Mouse (Mus musculus): Measurements from ENCODE around the gene Kif2c. TPM values are rescaled to one million over a fixed set of nuclear protein-coding genes. Genes with fewer than 3 reads are reported as not detected.

Kif2c gene
- polyA plus RNA-seq, 1 experiment: not detected

DNA sequence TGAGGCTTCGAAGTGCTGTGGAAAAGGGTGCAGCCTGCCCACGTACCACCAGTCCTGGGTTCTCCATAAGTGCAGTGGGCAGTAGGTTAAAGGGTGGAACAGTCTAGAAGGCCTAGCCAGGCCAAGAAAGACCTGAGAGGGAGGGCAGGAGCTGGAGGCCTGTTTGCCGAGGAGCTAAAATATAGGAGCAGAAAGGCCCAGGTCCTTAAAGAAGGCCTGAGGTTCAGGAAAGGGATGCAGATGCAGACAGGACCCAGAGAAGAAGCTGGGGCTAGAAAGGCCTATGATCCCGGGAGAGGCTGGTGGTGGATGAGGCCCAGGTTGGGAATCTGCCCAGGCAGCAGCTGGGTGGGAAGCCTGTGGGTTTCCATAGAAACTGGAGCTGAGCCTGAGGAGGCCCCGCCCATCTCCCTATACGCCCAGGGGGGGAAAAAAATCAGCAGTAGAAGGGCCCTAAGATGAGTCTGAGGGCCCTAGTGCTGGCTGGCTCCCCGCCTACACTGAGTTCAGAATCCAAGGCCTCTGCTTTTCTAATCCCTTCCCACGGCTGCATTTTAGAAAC lies 57.0 kb downstream of the Kif2c start, which contains the start of gene Btbd19:
Gene Btbd19 (minus strand): TSS at position 378 of the 562 bp plus-strand sequence.
- WGBS: 27% methylated on average over 8 of the region's 8 CpGs
- Histone ChIP-seq H3K4me3 (ENCODE audit: insufficient read depth, low read depth, low read length) (no peak within 1 kb of the TSS), H3K4me1 (ENCODE audit: control insufficient read depth, insufficient read depth, low read length) (peaks cover 30% of the 10 kb centered on the region), H3K27ac (ENCODE audit: insufficient read depth, low read depth, low read length) (peak within 1 kb of the TSS; percentile 71)
- TF ChIP-seq CTCF (IDR thresholded peaks at IDR 0.05; ENCODE audit: insufficient read depth, low read depth, low read length): no peak
- TF ChIP-seq POLR2A (IDR thresholded peaks at IDR 0.05; ENCODE audit: insufficient read depth, low read depth, low read length): no peak

DNA sequence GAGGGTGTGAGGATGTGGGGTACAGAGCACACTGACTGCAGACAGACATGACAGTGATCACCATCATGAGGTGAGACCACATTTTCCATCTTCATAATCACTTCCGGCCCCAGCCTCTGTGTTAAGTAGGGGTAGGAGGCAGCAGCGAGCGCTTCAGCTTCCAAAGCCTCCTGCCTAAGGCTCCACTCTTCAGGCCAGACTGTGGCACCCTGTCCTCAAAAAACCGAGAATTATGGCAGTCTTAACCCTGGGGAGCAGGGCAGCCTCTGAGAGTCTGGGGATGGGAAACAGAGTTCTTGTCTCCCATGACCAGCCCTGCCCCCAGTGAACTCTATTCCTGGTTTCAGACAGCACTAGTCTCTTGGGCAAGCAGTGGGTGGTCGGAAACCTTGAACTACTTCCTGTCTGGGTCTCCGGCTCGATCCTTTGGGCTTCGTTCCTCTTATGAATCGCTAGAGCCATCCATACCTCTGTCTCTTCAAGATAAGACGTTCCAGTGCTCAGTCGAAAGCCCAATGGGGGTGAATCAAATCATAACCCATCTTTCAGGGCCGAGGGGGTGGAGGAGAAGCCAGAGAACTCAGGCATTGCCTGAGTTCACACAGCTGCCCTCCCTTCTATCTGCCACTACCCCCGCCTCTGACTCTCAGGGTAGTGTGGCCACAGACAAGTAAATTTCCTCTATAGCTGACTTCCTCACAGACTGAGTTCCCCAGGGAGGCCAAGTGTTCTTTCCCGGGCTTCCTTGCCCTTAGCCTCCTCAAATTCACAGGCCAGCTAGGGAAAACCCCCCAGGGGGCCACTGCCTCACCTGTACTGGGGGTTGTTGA lies 57.7 kb downstream of the Kif2c start:
- Histone ChIP-seq H3K27ac (ENCODE audit: insufficient read depth, low read depth, low read length) (peak overlapping the region; percentile 71), H3K4me3 (ENCODE audit: insufficient read depth, low read depth, low read length) (no peak overlapping the region), H3K4me1 (ENCODE audit: control insufficient read depth, insufficient read depth, low read length) (peaks cover 30% of the 10 kb centered on the region)
- WGBS: 75% methylated on average over 14 of the region's 14 CpGs
- TF ChIP-seq CTCF (IDR thresholded peaks at IDR 0.05; ENCODE audit: insufficient read depth, low read depth, low read length) (no peak), POLR2A (IDR thresholded peaks at IDR 0.05; ENCODE audit: insufficient read depth, low read depth, low read length) (no peak)

DNA sequence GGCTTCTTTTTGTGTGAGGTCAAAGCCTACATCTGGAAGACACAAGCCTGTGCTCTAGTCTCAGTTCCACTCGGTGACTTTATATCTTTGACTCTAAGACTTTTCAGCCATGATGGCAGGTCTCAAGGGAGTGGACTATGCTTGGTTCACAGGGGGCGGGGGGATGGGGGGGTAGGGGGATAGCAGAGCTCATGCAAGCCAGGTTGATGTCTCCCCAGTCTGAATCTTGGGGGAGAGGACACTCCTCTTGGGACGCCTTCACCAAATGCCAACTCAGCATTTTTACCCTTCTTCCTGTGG lies 58.3 kb downstream of the Kif2c start:
- H3K4me3 ChIP-seq (ENCODE audit: insufficient read depth, low read depth, low read length): no peak overlapping the region
- WGBS: 91% methylated on average over 3 of the region's 3 CpGs
- TF ChIP-seq CTCF (IDR thresholded peaks at IDR 0.05; ENCODE audit: insufficient read depth, low read depth, low read length) (no peak), POLR2A (IDR thresholded peaks at IDR 0.05; ENCODE audit: insufficient read depth, low read depth, low read length) (no peak)
- H3K4me1 ChIP-seq (ENCODE audit: control insufficient read depth, insufficient read depth, low read length): peaks cover 30% of the 10 kb centered on the region
- no peak overlapping the region for H3K27ac ChIP-seq (ENCODE audit: insufficient read depth, low read depth, low read length)

DNA sequence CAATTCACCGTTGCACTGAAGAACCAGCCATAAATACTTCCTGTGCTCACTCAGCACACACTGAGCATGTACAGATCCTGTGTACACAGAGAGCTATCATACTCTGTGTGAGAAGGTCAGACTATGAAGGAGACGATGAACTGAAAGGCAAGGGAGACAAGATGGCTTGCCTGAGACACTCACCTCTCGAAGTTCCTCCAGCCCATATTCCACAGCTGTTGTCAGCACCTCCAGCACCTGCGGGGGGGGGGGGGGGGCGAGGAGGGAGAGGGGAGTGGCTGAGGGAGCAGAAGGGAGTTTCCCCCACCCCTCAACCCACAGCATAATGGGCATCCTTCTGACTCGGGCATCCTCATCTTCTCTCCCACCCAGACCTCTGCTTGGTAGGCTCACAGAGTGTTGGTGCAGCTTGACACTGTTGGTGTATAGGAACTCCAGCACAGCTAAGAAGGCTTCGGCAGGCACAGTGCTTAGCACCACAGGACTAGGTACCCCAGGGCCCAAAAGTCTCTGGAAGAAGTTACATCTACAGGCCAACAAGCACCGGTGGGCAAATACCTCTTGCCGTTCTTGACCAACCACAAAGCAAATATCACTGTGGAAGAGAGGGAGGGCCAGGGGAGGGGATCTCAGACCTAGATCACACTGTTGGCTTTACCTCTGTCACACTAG lies 58.8 kb downstream of the Kif2c start:
- no peak for TF ChIP-seq POLR2A (IDR thresholded peaks at IDR 0.05; ENCODE audit: insufficient read depth, low read depth, low read length)
- no peak for TF ChIP-seq CTCF (IDR thresholded peaks at IDR 0.05; ENCODE audit: insufficient read depth, low read depth, low read length)
- Histone ChIP-seq H3K27ac (ENCODE audit: insufficient read depth, low read depth, low read length) (no peak overlapping the region), H3K4me1 (ENCODE audit: control insufficient read depth, insufficient read depth, low read length) (peaks cover 30% of the 10 kb centered on the region), H3K4me3 (ENCODE audit: insufficient read depth, low read depth, low read length) (no peak overlapping the region)
- WGBS: 72% methylated on average over 9 of the region's 9 CpGs

DNA sequence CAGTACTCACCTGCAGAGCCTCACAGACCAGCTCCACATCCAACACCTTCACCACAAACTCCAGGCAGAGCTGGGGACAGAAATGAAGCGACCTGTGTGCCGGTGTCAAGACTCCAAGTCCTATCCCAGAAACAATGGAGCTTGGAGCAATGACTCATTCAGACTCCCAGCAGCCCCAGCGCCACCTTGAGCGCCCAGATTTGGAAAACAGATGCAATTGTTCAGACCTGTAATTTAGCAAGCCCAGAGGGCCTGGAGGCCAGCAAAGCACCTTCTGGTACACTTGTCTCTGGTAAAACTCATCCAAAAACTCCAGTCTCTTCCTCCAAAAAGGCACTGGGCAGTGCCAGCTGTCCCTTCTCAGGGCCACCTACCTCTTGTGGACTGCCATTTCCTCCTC lies 60.2 kb downstream of the Kif2c start:
- peaks cover 30% of the 10 kb centered on the region for H3K4me1 ChIP-seq (ENCODE audit: control insufficient read depth, insufficient read depth, low read length)
- 34% methylated on average over 4 of the region's 4 CpGs for WGBS
- H3K27ac ChIP-seq (ENCODE audit: insufficient read depth, low read depth, low read length): peak overlapping the region; percentile 45; the same call in 1 of the 2 replicates
- TF ChIP-seq CTCF (IDR thresholded peaks at IDR 0.05; ENCODE audit: insufficient read depth, low read depth, low read length) (no peak), POLR2A (IDR thresholded peaks at IDR 0.05; ENCODE audit: insufficient read depth, low read depth, low read length) (no peak)
- H3K4me3 ChIP-seq (ENCODE audit: insufficient read depth, low read depth, low read length): peak overlapping the region; percentile 39

DNA sequence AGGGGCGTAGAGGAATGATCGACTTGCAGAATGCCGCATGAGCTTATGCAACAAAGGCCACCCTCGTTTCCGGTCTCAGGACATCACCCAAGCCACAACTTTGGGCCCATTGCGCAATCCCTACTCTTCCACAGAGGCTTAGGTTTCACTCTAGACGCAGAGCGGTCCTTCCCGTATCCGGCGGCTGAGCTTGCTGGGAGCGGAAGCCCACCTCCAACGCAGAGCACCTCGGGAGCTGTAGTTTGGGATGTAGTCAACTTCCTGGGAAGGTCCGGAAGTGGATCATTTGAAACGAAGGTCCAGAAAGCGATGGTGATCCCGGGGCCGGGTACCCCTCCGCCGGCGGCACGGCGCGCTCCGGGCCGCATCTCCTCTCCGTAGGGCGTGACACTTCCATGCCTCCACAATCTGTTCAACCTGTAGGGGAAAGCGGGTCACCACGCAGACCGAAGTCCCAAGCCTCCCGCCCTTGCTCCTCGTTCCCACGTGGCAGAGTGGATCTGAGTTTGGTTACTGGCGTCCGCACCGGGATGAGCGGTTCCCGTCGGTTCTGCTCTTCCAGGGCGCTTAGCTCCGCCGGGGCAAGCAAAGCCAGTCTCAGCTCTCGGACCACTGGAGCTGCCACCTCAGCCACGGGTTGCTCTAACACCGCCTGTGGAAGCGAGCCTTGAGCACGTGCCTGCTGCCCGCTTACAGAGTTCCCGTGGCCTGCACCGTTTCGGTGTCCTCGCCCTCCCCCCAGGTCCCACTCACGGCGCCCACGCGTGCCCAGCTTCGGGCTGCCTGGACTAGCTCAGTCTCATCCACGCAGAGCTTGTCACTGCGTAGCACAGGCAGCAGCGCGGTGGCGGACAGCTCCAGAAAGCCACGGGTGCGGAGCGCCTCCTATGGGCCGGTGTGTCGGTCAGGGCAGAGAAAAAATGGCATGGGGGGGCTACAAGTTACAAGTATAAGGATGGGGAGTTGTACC lies 61.7 kb downstream of the Kif2c start:
- under 1% methylated on average over 69 of the region's 69 CpGs for WGBS

DNA sequence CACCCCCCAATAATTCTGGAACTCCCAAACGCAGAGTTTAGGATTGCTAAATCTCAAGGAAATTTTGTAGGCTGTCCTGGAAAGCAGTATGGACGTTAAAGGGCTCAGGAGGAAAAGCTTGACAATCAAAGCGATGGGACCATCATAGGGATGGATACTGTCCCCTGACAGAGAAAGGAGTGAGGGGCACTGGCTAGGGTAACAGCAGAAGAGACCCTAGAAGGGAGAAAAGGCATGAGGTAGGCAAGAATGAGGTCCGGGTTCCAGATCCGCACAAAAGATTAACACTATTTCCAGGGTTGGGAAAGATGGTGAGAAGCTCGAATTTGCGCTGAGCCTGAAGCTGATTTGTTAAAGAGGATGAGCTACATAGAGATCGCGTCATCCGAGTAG lies 62.4 kb downstream of the Kif2c start:
- Histone ChIP-seq H3K4me1 (ENCODE audit: control insufficient read depth, insufficient read depth, low read length) (peaks cover 13% of the 10 kb centered on the region), H3K4me3 (ENCODE audit: insufficient read depth, low read depth, low read length) (peak overlapping the region; percentile 70), H3K27ac (ENCODE audit: insufficient read depth, low read depth, low read length) (peak overlapping the region; percentile 77)
- TF ChIP-seq CTCF (IDR thresholded peaks at IDR 0.05; ENCODE audit: insufficient read depth, low read depth, low read length) (no peak), POLR2A (IDR thresholded peaks at IDR 0.05; ENCODE audit: insufficient read depth, low read depth, low read length) (no peak)
- 5% methylated on average over 10 of the region's 10 CpGs for WGBS

More for the DNA sequence above, 61.7 kb downstream of the Kif2c start:
- peak overlapping the region; percentile 70 for H3K4me3 ChIP-seq (ENCODE audit: insufficient read depth, low read depth, low read length)
- TF ChIP-seq CTCF (IDR thresholded peaks at IDR 0.05; ENCODE audit: insufficient read depth, low read depth, low read length) (peak; percentile 81), POLR2A (IDR thresholded peaks at IDR 0.05; ENCODE audit: insufficient read depth, low read depth, low read length) (peak; percentile 57)
- H3K27ac ChIP-seq (ENCODE audit: insufficient read depth, low read depth, low read length): peak overlapping the region; percentile 77
- peaks cover 20% of the 10 kb centered on the region for H3K4me1 ChIP-seq (ENCODE audit: control insufficient read depth, insufficient read depth, low read length)

DNA sequence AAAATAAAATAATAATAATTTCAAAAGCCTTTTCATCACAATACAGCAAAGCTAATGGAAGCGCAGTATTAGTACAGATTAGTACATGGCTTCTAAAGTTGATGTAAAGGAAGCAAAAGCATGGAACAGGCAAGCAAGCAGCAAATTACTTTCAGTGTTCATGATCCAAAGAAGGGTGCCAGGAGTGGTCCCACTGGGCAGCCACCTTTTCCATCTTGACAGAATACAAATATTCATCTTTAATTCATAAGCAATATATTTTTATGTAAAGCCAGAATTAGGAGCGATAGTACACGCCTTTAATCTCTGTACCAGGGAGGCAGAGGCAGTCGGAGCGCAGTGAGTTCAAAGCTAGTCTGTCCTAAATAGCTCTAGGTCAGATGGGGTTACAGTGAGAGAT lies 62.8 kb downstream of the Kif2c start:
- TF ChIP-seq CTCF (IDR thresholded peaks at IDR 0.05; ENCODE audit: insufficient read depth, low read depth, low read length) (no peak), POLR2A (IDR thresholded peaks at IDR 0.05; ENCODE audit: insufficient read depth, low read depth, low read length) (no peak)
- peaks cover 9% of the 10 kb centered on the region for H3K4me1 ChIP-seq (ENCODE audit: control insufficient read depth, insufficient read depth, low read length)
- peak overlapping the region; percentile 77 for H3K27ac ChIP-seq (ENCODE audit: insufficient read depth, low read depth, low read length)
- 68% methylated on average over 5 of the region's 5 CpGs for WGBS
- no peak overlapping the region for H3K4me3 ChIP-seq (ENCODE audit: insufficient read depth, low read depth, low read length)
